Mouse (Mus musculus) lung, adult 18-20 months (tissue): Measurements from ENCODE around the gene Sema3f.

ENCODE experiments used
- DNase-seq, 2 experiments: peaks; one replicate each; pipeline ENCODE4 v3.0.0; 2022; ENCODE audit warnings: mixed read lengths in 2 of 2

The Sema3f gene

DNA sequence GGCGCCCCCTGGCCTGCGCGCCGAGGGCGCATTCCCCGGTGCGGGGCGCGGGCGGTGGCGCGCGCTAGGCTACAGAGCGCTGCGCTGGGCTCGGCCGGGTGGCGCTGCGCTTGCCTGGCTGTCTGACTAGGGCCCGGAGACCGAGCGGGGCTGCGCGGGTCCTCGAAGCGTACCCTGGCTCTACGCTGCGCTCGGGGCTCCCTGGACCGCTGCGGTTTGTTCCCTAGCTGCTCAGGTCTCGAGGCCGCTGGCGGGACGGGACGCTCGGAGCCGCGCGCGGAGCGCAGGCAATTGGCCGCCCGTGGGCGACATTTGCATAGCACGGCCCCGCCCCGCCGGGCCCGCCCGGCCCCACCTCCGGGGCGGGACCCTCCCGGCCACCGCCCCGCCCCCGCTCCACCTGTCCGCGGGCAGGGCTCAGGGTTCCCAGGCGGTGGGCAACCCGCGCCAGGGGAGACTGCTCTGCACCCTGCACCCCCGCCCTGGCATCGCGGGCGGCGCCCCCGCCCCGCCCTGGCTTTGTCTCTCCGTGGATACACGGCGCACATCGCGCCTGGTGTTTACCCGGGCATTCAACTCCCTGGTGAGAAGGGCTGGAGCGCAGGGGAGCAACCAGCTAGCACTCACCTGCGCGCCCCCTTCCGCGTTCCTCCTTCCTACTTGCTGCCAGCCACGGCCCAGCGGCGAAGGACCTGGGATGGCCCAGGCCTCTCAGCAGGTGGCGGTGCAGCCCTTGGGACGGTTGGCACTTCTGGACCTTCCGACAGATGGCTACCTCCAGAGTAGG is at the start of gene Sema3f:
TSS of gene Sema3f (minus strand) at position 779 of the 787 bp plus-strand sequence.
- peak; percentile 85 to 91 for DNase-seq

- no peak for DNase-seq
Measured at GRCm38 (mm10) chr9:107759593-107759992, 49.3 kb upstream of the Sema3f start.

DNA sequence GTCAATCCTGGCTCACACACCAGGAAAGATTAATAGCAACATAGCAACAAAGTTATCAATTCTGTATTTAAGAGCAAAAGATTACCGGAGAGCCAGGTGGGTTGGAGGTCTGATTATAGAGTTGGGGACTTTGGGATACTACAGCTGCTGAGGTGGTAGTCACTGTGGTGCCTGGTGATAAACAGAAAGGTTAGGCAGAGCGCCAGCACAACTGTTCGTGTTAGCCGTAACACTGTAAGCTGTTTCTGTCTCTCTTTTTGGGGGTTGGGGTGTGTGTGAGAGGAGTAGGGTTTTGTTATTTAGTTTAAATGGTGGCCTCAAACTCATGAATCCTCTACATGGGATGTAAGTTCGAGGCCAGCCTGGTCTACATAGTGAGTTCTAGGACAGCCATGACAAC is 40.1 kb upstream of the Sema3f start:
- no peak for DNase-seq

DNA sequence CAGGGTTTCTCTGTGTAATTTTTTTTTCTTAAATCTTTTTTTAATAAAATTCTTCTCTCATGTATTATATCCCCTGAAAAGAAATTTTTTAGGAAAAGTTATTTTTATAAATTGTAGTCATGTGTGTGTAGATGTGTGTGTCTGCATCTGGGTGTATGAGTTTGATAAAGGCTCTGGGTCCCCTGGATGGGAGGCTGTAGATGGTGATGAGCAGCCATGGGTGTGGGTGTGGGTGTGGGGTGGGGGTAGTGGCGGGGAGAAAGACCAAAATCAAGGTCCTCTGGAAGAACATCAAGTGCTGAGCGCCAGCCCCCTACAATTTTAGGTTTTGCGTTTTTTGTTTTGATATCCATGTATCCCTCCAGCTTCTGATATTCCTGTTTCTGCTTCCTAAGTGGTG is 37.8 kb upstream of the Sema3f start:
- no peak for DNase-seq

DNA sequence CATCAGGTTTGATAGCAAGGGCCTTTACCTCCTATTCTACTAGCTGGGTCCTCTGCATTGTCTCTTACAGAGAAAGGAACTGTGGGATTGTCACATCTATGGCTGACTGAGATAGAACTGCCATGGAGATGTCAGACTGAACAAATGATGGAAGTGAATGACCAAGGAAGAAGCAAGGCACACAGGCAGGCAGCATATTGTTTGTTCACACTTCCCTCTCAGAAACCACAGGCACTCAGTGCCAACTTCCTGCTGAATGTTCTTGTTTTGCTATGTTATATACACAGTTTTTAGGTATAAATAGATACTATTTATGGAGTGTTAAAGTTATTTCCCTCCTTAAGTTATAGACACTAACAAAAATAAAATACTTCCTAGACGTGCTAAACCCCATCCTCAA is 37.0 kb upstream of the Sema3f start:
- DNase-seq: no peak

DNA sequence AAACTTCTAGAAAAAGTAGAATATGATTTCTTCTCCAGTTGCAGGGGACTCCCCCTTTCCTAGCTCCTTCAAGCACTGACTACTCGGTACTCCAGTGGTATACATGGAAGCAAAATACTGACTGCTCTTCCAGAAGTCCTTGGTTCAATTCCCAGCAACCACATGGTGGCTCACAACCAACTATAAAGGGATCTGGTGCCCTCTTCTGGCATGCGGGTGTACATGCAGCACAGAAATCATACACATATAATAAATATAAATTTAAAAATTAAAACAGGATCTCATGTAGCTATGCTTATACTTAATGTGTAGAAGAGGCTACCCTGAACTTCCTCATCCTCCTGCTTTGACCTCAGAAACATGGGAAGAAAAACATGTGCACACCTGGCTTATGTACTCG is 36.4 kb upstream of the Sema3f start:
- no peak for DNase-seq

GRCm38 (mm10) chr9:107744061-107744460 is 33.8 kb upstream of the Sema3f start:
- DNase-seq: no peak

GRCm38 (mm10) chr9:107738841-107739202 is 28.5 kb upstream of the Sema3f start:
- DNase-seq: peak; percentile 45 to 47

DNA sequence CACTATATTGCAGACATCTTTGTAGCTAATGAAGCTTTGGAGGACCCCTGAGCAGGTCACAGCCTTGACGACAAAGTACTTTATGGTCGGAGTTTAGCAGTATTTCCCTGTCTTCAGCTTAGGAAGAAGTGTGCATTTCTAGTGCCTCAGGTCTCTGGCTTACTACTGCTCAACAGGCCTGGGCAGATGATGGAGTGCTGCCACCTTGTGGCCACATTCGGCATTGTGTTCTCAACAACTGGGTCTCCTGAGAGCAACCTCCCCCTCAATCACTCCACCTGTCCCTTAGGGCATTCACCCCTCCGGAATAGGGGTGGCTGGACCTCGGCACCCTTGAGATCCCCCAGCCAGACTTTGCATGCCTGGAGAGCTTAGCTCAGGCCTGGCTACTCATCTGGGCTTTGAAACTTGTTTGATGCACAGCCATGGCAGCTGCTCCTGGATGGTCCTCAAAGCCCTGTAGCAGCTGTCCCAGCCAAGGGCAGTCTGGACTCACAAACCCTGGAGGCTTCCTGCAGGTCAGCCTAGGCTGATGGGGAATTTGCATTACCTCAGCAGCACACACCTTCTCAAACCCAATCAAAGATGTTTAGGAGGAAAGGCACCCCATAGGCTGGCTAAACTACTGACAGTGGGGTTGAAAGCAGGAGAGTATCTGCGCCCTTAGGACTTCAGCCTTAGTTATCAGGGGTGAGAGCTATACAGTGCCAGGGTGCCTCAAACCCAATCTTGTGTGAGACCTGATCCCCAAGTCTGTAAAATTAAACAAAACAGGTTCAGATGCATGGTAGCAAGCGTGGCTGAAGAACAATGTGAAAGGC is 28.0 kb upstream of the Sema3f start:
- DNase-seq: peak; percentile 81 to 85

DNA sequence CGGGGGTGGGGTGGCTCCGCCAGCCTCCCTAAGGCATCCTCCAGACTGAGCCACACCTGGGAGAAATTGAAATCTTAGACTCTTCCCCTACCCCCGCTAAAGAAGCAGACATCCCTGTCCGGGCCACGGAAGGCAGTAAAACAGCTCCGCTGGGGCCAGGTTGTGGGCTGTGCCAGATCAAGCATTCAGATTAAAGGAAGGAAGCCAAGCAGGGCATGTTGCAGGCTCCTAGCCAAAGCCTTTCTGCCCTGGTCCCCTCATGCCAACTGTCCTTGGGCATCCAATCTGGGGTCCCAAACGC is 25.9 kb upstream of the Sema3f start:
- peak in 1 of 2 experiments; percentile 23 for DNase-seq

- DNase-seq: no peak
Measured at GRCm38 (mm10) chr9:107735356-107736184, 25.3 kb upstream of the Sema3f start.

DNA sequence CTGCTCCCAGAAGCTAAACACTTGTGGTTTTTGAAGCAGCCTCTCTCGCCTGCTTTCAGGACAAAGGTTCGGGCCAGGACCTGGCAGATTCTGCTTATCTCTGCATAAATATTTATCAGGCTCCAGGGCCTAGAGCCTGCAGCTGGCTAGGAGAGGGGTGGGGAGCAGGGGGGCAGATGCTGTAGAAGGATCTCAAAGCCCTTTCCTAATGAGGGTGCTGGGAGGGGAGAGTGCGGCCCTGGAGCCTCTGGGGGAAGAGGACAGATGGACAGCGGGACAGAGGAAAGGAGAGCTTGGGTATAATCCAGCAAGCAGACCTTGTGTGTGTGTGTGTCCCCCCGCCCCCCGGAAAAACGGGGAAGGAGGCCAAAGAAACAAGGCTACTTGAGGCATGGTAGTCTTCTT is 24.3 kb upstream of the Sema3f start:
- no peak for DNase-seq

- no peak for DNase-seq
Measured at GRCm38 (mm10) chr9:107729709-107730108, 19.4 kb upstream of the Sema3f start.

- no peak for DNase-seq
Measured at GRCm38 (mm10) chr9:107728919-107729670, 18.8 kb upstream of the Sema3f start.

GRCm38 (mm10) chr9:107727041-107727440 is 16.8 kb upstream of the Sema3f start:
- peak in 1 of 2 experiments; percentile 64 for DNase-seq

GRCm38 (mm10) chr9:107724796-107725195 is 14.5 kb upstream of the Sema3f start:
- DNase-seq: no peak

- peak; percentile 83 to 89 for DNase-seq
Measured at GRCm38 (mm10) chr9:107723794-107724531, 13.7 kb upstream of the Sema3f start.

DNA sequence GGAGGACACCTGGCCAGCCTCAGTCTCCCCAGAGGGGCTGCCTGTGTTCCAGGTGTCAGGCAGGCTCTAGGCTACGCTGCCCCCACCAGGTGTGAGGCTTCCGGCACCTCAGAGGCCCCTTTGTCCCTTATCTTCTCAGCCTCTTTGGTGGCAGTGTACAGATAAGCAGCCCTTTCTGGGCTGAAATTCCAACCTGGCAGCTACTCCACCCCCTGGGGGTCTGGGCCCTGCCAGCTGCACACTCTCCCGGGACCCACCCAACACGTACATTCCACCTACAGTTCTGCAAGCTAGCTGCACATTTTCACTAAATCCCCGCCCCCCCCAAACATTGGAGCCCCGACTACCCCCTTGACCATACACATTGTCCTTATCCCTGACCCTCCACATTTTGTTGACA is 13.0 kb upstream of the Sema3f start:
- no peak for DNase-seq

GRCm38 (mm10) chr9:107718781-107719540 is 8.7 kb upstream of the Sema3f start:
- peak; percentile 57 to 68 for DNase-seq

- DNase-seq: no peak
Measured at GRCm38 (mm10) chr9:107716951-107717350, 6.7 kb upstream of the Sema3f start.

GRCm38 (mm10) chr9:107715632-107716031 is 5.4 kb upstream of the Sema3f start:
- DNase-seq: no peak
